Mouse (Mus musculus) brain, embryonic 14.5 days (tissue): ENCODE results near the gene Auts2.

Experiments used
- CTCF ChIP-seq: fragments of 200-500 bp; IDR thresholded peaks from 2 replicates; pipeline ENCODE4 v1.5.1; 2012; ENCODE audit warnings: inconsistent platforms, mild to moderate bottlenecking, moderate library complexity, borderline replicate concordance; ENCODE audit not compliant: insufficient read depth, insufficient read length; ENCODE audit errors: extremely low read depth
- POLR2A ChIP-seq: fragments of 200-500 bp; IDR thresholded peaks from 2 replicates; pipeline ENCODE4 v1.6.1; 2012; ENCODE audit warnings: mild to moderate bottlenecking, inconsistent platforms, borderline replicate concordance; ENCODE audit not compliant: poor library complexity, insufficient read depth, insufficient read length, severe bottlenecking; ENCODE audit errors: extremely low read depth

GRCm38 (mm10) chr5:131992268-131992667 is 550.9 kb downstream of the Auts2 start:
- TF ChIP-seq CTCF (no peak), POLR2A (no peak)
